Mouse (Mus musculus) midbrain, embryonic 14.5 days (tissue): Measurements from ENCODE around the gene Arid1b. TPM values are rescaled to one million over a fixed set of nuclear protein-coding genes. Genes with fewer than 3 reads are reported as not detected.

Source experiments
- ATAC-seq: fragments of 200-750 bp; cut with Nextera tagmentation; 2 replicates; pipeline ENCODE4 v1.8.0; 2017; ENCODE audit warnings: moderate number of reproducible peaks, moderate library complexity; ENCODE audit not compliant: low FRiP score, low TSS enrichment
- DNase-seq: peaks from one replicate; pipeline ENCODE4 v3.0.0-alpha.2; 2015
- H3K27ac ChIP-seq: fragments of 300-500 bp; sonication (generic); replicated peaks from 2 replicates; pipeline ENCODE4 v1.5.1; 2014; ENCODE audit warnings: mild to moderate bottlenecking, low read depth, low read length, moderate library complexity
- H3K27me3 ChIP-seq: fragments of 300-500 bp; sonication (generic); 2 replicates; pipeline ENCODE4 v1.6.1; 2014; ENCODE audit warnings: low read length, control low read depth, mixed read lengths; ENCODE audit not compliant: control insufficient read depth, insufficient read depth
- H3K36me3 ChIP-seq: fragments of 300-500 bp; sonication (generic); 2 replicates; pipeline ENCODE4 v1.6.1; 2014; ENCODE audit warnings: low read length, control low read depth; ENCODE audit not compliant: control insufficient read depth, insufficient read depth
- H3K4me1 ChIP-seq: fragments of 300-500 bp; sonication (generic); 2 replicates; pipeline ENCODE4 v1.6.1; 2014; ENCODE audit warnings: mild to moderate bottlenecking, antibody characterized with exemption, low read length, control low read depth; ENCODE audit not compliant: control insufficient read depth, insufficient read depth
- H3K4me2 ChIP-seq: fragments of 300-500 bp; sonication (generic); 2 replicates; pipeline ENCODE4 v1.6.1; 2014; ENCODE audit warnings: mild to moderate bottlenecking, low read length, moderate library complexity
- H3K4me3 ChIP-seq: fragments of 300-500 bp; sonication (generic); replicated peaks from 2 replicates; pipeline ENCODE4 v1.5.1; 2014; ENCODE audit warnings: low read depth, low read length
- H3K9ac ChIP-seq: fragments of 300-500 bp; sonication (generic); replicated peaks from 2 replicates; pipeline ENCODE4 v1.6.1; 2014; ENCODE audit warnings: mild to moderate bottlenecking, low read length, moderate library complexity
- H3K9me3 ChIP-seq: fragments of 300-500 bp; sonication (generic); 2 replicates; pipeline ENCODE4 v1.6.1; 2016; ENCODE audit warnings: low read length, control low read depth, mixed read lengths; ENCODE audit not compliant: control insufficient read depth
- WGBS: fragments of 180-500 bp; shearing (Covaris S2); extraction: QIAGEN DNeasy Blood & Tissue Kit; methylation state at CpG from one replicate; pipeline ENCODE4 v1.1.7; 2014; 5-methylcytosine and 5-hydroxymethylcytosine counted together
- polyA plus RNA-seq: library from polyadenylated mRNA; unstranded; fragments of >200 nt; fragmentation: Nextera tagmentation; extraction: Ambion mirVana; gene quantifications from 2 replicates; pipeline ENCODE4 v1.2.1, GENCODE M21; 2014

Gene Arid1b
- polyA plus RNA-seq, 1 experiment from 2014 or later, result 23.8 TPM

DNA sequence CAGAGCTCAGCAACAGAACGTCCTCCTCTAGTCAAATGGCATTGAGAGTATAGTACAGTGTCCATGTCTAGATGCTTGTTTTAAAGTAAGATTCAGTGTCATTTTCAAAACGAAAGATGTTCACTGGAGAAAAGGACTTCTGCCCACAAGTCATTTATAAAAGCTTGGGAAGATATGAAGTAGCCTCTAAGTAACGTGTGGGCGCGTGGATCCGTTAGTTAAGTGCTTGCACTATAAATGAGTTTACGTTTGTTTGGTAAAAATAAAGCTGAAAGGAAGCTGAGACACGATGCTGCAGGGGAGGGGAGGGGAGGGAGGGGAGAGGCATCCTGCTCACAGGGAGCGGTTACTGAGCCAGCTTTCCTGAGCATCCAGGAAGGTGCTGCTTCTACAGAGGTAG lies 293.5 kb downstream of the Arid1b start:
- H3K4me3 ChIP-seq, result no peak overlapping the region
- ATAC-seq (no peak), DNase-seq (no peak)
- H3K36me3 ChIP-seq, result peaks cover 11% of the 10 kb centered on the region
- peaks cover 26% of the 10 kb centered on the region for H3K4me1 ChIP-seq
- no peak overlapping the region for H3K27ac ChIP-seq
- no peaks in the 10 kb centered on the region for H3K27me3 ChIP-seq
- H3K4me2 ChIP-seq, result no peak overlapping the region
- no peak overlapping the region for H3K9ac ChIP-seq
- 82% methylated on average over 9 of the region's 9 CpGs for WGBS
- H3K9me3 ChIP-seq, result no peaks in the 10 kb centered on the region

DNA sequence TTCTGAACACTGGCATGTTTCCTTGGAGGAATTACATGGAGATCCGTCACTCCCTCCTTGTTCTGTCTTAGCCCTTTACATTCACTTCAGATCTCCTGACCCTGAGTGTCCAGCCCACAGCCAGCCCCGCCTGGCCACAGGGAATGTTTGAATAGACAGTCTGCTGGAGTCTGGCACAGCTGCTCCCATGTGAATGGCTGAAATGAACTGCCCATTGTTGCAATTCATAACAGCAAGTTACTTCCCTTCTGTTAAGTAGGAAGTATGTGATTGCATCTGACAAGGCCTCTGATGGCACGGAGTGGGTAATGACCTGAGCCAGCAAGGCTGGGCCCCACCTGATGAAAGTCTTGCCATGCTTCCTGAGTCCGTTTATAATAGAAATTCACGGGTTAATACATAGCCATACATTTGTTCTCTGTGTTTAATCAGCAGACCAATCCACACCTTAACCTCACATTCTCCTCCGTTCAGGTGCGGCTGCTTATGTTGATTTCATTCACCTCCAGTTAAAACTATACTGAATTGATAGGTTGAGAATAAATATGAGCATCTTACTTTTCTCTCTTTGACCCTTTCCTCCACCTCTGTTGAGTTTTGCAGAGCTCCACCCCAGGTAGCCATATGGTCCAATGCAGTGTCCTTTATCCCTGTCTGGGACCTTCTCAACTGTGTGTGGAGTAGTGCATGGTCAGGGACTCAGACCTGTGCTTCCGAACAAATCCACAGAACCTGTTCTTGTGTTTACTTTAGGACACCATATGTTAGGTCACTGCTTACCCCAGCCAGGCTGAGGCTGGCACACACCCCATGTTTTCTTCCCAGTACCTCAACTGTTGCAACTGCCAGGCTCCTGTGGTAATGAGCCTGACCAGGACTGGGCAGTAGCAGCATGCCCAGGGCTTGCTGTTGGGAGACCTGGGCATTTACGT lies 299.8 kb downstream of the Arid1b start:
- H3K36me3 ChIP-seq, result peaks cover 11% of the 10 kb centered on the region
- WGBS, result 49% methylated on average over 9 of the region's 9 CpGs
- H3K4me1 ChIP-seq, result peaks cover 22% of the 10 kb centered on the region
- no peaks in the 10 kb centered on the region for H3K9me3 ChIP-seq
- DNase-seq (no peak), ATAC-seq (no peak)
- H3K27me3 ChIP-seq, result no peaks in the 10 kb centered on the region
- no peak overlapping the region for H3K4me3 ChIP-seq
- H3K27ac ChIP-seq, result no peak overlapping the region
- no peak overlapping the region for H3K4me2 ChIP-seq
- no peak overlapping the region for H3K9ac ChIP-seq

DNA sequence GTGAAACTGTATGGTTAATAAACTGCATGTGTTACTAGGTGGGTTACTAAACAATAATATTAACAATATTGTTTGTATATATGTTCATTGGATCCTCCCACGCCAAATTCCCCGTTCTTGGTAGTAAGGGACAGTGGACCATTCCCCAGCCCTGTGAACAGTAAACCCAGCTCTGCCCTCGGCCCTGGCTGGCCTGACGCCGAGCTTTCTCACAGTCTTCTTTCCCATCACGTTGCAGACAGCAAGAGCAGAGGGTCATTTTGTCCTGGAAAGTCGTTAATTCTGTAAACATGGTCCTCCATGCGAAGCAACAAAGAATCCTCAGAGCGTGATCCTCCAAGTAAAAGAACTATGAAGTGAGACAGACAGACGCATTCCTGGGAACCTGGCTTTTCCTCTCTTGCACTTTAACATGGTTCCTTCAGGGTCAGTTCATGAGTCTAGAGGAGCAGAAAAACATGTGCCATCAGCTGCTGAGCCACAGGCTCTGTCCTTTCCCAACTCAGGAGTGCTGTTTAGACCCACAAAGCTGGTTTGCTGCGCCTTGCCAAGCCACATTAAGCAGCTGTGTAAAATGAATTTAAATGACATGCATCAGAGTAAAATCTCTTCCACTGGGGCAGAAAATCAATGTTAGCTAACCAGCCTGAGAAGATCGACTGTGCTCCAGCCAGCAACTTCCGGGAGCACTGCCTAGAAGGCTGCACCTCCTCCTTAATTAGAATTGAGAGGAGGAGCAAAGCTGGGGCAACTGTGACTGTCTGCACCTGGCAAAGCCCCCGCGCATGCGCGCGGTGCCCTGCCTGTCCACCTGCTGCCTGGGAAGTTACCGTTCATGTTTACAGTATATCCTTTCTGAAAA lies 301.2 kb downstream of the Arid1b start:
- Histone ChIP-seq H3K36me3 (peaks cover 11% of the 10 kb centered on the region), H3K9ac (no peak overlapping the region), H3K27ac (peak overlapping the region; percentile 70), H3K4me2 (no peak overlapping the region), H3K9me3 (no peaks in the 10 kb centered on the region), H3K27me3 (no peaks in the 10 kb centered on the region), H3K4me1 (peaks cover 27% of the 10 kb centered on the region), H3K4me3 (no peak overlapping the region)
- 53% methylated on average over 19 of the region's 19 CpGs for WGBS
- ATAC-seq (no peak), DNase-seq (peak; percentile 68)

DNA sequence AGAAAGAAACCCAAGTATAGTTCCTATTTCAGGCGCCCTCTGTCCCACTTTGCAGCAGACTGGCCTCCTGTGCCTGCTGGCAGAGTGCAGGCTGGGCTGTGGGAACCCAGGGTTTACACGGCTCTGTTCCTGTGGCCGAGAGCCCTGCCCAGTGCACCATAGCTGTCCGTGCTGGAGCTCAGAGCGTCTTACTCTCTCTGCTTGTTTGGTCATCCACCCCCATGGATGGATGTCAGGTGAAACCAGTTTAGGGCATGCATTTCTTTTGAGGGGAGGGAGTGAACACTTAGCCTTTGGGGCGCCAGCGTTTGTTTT lies 301.8 kb downstream of the Arid1b start:
- H3K4me1 ChIP-seq, result peaks cover 27% of the 10 kb centered on the region
- WGBS, result 75% methylated on average over 7 of the region's 7 CpGs

DNA sequence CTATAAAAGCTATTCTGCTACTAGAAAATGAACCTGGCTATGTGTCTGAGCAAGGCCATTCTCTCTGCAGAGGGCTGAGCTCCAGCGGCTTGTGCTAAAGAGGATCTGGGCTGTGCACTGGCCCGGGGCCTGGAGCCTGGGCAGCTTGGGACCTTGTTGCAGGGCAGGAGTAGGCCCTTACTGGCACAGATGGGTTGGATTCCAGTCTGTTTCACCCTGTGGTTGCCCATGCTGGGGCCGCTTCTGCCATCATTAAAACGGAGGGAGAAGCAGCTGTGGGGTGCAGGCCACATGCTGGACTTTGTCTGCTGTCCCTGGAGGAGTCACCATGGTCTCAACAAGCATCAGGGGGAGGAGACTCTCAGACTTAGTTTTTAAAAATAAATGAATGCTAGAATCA lies 303.4 kb downstream of the Arid1b start:
- Histone ChIP-seq H3K4me2 (no peak overlapping the region), H3K27me3 (no peaks in the 10 kb centered on the region), H3K9ac (no peak overlapping the region), H3K9me3 (no peaks in the 10 kb centered on the region), H3K4me3 (no peak overlapping the region), H3K4me1 (peaks cover 27% of the 10 kb centered on the region), H3K36me3 (no peaks in the 10 kb centered on the region), H3K27ac (no peak overlapping the region)
- WGBS, result 89% methylated on average over 4 of the region's 4 CpGs
- DNase-seq (no peak), ATAC-seq (no peak)

More for the DNA sequence above, 301.8 kb downstream of the Arid1b start:
- Histone ChIP-seq H3K27me3 (no peaks in the 10 kb centered on the region), H3K9ac (no peak overlapping the region), H3K9me3 (no peaks in the 10 kb centered on the region), H3K4me2 (no peak overlapping the region), H3K4me3 (no peak overlapping the region), H3K27ac (peak overlapping the region; percentile 70), H3K36me3 (peaks cover 8% of the 10 kb centered on the region)
- DNase-seq (no peak), ATAC-seq (no peak)

DNA sequence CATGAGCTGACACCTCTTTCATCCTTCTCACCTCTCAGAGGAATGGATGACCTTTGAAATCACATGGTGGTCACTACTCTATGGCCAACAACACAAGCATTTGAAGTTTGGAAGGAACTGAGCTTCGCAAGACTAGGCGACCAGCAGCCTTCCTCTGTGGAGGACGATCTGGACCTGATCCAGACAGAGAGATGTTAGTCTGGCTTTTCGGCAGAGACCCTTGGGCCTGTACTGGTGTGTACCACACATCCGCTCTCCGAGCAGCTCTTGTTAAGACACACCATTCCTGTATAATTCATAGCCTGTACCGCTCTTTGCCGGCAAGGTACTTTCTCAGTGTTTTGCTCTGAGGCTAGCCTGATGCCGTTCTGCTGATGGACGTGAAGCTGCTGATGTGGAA lies 303.9 kb downstream of the Arid1b start:
- H3K4me3 ChIP-seq, result no peak overlapping the region
- H3K4me2 ChIP-seq, result no peak overlapping the region
- no peaks in the 10 kb centered on the region for H3K9me3 ChIP-seq
- peaks cover 27% of the 10 kb centered on the region for H3K4me1 ChIP-seq
- DNase-seq (no peak), ATAC-seq (no peak)
- 0 out of 2 replicates have a peak overlapping the region, but pooled peaks have one; percentile 20 for H3K27ac ChIP-seq
- WGBS, result 79% methylated on average over 10 of the region's 10 CpGs
- no peaks in the 10 kb centered on the region for H3K27me3 ChIP-seq
- no peaks in the 10 kb centered on the region for H3K36me3 ChIP-seq
- H3K9ac ChIP-seq, result no peak overlapping the region

DNA sequence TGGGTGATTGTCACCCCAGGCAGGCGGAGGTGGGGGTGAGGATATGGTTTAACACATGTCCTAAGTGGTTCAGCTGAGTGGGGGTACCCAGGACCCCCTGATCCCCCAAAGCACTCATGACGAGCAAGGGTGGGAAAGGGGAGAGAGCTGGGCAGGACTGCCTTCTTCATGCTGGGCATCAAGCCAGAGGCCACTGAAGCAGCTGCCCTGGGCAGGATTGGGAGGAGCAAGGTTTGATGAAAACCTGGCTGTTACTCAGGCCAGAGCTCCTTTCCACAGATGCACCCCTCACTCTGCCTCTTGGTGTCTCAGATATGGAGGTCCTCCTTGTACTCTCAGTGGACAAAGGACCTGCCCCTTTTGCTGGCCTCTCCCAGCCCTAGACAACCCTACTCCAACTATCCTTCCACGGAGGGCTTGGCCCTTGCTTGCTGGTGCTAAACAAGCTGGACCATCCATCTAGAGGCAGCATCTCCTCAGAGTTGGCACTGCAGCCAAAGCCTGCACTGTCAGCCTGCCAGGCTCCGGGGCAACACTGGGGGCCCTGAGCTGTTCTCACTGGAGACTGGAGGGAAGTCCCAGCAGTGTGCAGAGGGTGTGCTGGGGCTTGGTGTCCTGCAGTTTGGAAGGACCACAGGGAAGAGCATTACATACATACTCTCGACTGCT lies 304.9 kb downstream of the Arid1b start:
- Histone ChIP-seq H3K4me3 (no peak overlapping the region), H3K9ac (no peak overlapping the region), H3K9me3 (no peaks in the 10 kb centered on the region), H3K4me2 (no peak overlapping the region), H3K36me3 (no peaks in the 10 kb centered on the region), H3K27ac (0 out of 2 replicates have a peak overlapping the region, but pooled peaks have one; percentile 15), H3K4me1 (peaks cover 21% of the 10 kb centered on the region), H3K27me3 (no peaks in the 10 kb centered on the region)
- WGBS, result 87% methylated on average over 5 of the region's 5 CpGs
- no peak for DNase-seq
- ATAC-seq, result no peak

DNA sequence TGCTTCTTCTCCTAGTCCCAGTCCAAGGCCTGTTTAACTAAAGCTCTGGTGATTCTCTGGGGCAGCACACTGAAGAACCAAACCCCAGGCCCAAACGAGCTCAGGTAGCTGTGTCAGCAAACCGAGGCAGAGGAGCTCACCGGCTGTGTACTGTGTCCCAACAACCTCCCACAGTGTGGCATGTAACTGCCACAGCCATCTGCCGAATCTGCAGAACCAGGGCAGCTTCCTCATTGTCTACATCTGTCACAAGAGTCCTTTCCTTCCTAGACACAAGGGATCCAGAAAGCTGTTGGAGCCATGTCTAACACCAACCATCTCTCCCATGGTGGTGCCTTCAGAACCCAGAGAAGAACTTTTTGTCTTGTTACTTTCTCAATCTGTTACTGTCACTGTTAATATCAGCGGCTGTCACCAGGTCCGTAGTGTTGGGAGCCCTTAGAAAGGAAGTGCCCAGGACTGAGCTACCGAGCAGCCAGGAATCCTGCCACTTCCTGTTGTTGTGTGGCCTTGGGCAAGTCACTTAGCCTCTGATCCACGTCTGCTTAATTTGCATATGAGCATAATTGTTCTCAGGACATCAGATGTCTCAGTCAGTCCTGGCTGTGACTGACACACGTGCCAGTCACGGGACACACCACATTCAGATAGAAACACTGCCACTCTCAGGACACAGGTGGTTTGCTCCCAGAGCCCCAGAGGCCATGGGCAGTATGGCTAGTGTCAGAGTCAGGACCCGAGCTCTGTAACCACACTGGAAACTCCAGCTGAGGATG lies 309.0 kb downstream of the Arid1b start:
- no peak overlapping the region for H3K4me3 ChIP-seq
- no peak overlapping the region for H3K9ac ChIP-seq
- no peak for ATAC-seq
- peaks cover 21% of the 10 kb centered on the region for H3K36me3 ChIP-seq
- DNase-seq, result no peak
- no peaks in the 10 kb centered on the region for H3K27me3 ChIP-seq
- H3K9me3 ChIP-seq, result no peaks in the 10 kb centered on the region
- 0 out of 2 replicates have a peak, but pooled peaks cover 5% of the 10 kb centered on the region for H3K4me1 ChIP-seq
- 79% methylated on average over 11 of the region's 11 CpGs for WGBS
- no peak overlapping the region for H3K4me2 ChIP-seq
- no peak overlapping the region for H3K27ac ChIP-seq
